Mouse (Mus musculus): ENCODE results near the gene Gm10638.

The Gm10638 gene

DNA sequence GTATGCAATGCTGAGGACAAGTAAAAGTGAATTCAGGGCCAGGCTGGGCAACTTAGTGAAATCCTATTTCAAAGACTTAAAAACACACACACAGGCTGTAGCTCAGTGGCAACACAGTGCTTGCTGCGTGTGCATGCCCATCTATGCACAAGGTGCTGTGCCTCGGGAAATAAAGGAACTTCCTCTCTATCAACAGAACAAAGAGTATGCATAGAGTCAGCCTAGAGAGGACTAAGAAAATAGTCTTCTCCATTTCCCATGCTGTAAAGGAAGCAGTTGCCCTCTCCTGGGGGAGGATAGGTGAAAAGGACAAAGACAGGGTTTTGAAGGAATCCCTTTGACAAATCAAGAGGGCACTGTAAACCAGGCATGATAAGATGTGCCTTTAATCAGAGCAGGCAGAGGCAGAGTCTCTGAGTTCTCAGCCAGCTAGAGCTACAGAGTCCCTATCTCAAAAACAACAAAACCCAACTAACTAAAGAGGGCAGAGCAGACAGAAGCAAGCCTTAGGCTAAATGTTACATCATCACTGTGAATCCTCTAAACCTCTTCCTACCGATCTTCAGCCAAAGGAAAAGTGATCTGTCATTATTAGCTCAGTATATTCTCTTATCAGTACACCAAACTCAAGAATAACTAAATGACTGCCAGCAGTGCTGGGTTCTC, 9.9 kb upstream of the Gm10638 start:
- DNase-seq (ENCODE audit: low read depth, low spot score): no peak

DNA sequence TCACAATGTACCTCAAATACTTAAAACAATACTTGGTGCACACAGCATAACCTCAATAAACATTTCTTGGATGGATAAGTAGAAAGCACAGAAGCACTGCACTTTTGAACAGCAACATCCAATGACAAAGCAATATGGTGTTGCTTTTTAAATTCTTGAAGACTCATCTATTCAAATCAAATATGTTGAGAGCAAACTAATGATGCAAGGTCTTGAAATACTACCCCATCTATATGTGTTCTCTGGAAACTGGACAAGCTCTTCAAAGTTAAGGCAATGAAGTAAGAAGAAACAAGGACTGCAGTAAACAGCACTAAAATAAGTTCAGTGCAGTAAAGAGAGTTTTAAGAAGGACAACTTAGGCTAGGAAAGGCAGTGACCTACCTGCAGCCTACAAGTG, 4.6 kb upstream of the Gm10638 start:
- DNase-seq (ENCODE audit: low read depth, low spot score): no peak

DNA sequence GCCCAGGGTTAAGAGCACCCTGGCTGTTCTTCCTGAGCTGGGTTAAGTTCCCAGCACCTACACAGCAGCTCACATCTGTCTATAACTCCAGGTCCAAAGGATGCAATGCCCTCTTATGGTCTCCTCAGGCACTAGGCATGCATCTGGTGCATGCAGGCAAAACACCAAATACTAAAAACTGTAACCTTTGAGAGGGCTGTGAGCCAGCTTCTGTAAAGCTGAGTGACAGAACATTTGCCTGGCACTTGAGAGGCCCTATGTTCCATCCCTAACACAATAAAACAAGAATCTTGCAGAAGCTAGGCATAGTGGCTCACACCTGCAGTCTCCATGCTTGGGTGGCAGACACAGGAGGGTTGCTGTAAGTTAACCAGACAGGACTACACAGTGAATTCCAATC, 3.9 kb upstream of the Gm10638 start:
- DNase-seq (ENCODE audit: low read depth, low spot score): no peak

DNA sequence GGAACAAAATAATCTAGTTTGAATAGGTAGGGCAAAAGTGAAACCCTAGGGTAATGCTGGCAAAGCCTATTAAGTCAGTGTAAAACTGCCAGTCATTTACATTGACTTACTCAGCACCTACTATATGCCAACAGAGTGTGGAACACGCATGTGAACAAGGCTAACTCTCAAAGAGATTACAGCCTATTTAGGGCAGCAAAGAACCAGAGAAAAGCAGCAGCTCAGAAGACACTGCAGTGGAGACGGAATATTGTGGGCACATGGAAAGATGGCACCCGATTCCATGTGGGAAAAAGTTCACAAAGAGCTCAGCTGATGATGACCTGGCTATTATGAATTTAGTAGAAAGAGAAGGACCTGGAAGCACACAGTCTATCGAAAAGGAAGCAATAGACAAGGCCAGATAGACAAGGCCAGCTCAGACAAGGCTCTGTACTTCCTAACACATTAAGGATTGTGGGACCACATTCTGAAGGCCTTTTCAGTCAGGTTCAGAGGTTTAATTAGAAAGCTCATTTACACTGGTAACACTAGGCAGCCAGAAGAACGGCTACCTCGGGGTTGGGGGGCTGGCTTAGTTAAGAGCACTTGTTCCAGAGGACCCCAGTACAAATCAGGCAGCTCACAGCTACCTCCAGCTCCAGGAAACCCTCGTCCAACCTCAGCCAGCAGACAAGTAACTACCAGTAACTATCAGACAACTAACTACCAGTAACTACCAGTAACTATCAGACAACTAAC, 2.7 kb upstream of the Gm10638 start:
- no peak for DNase-seq (ENCODE audit: low read depth, low spot score)

DNA sequence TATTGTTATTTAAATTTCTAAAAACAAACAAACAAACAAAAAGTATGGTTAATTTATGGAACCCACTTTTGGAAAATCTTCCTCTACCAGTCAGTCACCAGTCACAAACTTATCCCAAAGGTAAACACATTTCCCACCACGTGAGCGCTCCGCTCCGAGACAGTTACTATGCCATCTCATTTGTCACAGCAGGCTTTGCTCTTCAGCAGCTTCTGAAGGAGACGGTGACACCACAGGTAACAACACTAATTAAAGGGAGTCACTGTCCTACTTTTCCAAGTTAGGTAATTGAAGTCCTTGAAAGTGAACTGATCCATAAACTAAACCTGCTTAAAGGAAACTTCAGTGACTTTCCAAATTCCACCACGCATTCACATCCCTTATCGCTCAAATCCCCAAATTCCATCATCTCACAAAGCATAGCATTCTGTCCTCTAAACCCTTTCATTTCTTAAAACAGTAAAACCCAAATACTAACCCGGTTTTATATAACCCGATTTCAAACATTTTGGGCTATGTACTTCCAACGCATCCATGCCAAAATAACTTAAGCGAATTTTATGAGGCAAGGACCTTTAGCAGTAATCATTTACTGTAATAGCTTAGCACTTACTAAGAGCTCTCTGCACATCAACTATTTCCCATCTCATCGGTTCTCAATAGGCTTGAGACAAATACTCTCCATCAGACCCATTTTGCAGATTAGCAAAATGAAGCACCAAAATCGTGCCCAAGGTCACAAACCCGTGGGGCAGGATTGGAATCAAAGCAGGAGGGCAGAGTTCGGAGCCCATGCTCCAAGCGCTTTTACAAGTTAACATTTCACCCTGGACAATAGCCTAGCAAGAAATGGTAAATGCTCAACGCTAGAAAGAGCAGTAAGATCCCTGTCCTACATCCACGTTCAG, 932 bp upstream of the Gm10638 start:
- DNase-seq (ENCODE audit: low read depth, low spot score): no peak

DNA sequence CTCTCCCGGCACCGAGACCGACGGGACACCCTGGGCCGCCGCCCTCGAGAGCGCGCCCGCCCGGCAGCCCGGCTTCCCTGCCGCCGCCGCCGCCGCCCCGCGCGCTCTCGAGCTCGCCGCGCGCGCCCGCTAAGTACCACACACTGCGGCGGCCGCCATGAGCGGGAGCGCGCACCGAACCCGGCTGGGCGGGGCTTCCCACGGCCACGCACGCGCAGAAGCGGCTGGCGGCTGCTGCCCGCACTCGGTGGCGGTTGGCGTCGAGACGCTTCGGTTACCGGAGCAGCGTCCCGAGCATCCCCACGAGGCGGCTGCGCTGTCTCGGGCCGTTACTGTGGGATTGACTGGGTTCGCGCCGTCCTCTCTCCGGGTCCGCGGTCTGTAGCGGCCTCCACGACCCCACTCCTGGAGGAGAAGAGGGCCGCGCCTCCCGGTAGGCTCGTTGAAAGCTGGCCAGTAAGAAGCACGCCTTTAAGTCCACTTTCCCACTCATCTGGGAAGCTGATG, 489 bp downstream of the Gm10638 start:
- DNase-seq (ENCODE audit: low read depth, low spot score): peak; percentile 83

DNA sequence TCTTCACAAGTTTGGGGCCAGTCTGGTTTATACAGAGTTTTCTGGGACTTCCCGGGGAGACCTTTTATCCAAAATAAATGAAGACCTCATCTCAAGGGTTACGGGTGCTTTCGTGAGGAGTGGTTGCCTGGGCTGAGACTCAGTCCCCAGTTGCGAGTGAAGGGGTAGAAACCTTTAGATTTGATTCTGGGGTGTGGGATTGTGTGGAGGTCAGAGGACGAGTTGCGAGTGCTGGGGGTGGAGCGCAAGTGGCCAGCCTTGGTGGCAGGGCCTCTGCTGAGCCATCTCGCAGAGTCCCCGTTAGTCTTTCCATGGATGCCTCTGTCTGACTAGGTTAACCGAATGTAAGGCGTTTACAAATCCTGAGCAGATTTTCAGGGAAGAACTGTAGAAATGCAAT, 1.0 kb downstream of the Gm10638 start:
- DNase-seq (ENCODE audit: low read depth, low spot score): no peak

DNA sequence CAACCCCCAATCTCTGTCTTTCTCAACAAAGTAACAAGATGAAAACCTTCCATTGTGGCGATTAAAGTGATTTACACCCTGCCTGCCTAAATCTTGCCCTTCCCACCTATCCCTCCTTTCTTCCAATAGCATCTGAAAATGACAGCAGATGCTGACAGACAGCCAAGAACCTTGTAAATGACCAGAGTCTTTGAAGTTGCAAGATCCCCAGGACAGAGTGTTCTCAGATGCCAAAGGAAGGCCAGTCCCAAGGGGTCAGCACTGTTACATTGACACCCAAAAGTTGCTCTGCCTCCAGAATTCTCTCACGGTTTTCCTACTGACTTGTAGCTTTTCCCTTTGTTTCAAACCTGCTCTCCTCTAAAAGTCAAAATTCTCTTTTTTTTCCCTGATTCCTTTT, 4.3 kb downstream of the Gm10638 start:
- DNase-seq (ENCODE audit: low read depth, low spot score): no peak

DNA sequence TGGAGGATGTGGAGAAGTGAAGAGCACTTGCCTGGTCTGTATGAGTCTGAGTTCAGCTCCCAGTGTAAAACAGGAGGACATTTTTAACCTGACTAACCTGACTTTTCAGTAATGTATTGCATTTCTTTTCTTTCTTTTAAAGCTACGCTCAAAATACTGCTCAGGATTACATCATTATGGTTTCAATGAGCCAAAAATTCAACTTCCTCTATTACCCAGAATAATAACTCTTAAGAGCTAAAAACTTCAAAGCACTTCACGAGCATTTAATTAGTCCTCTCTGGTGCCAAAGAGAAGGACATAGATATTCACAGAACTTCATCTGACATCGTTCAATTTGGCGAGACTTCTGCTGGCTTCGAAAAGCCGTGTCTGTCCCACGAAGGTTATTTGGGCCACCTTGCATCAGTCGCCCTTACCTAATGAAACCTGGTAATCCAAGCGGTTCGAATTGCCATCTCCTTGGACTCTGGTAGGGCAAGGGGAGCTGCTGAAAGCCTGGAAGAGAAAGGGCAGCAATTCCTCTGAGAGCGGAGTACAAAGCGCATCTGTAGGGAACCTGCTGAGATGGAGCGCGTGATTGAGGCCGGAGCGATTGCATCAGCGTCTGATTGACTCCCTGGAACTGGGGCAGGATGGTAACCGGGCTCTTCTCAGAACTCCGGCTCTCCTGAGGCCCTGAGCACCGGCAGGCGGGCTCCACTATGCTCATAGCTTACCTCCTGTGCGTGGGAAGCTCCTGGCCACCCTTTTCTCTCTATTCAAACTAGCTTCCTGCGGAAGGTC, 11.6 kb downstream of the Gm10638 start:
- DNase-seq (ENCODE audit: low read depth, low spot score): no peak

DNA sequence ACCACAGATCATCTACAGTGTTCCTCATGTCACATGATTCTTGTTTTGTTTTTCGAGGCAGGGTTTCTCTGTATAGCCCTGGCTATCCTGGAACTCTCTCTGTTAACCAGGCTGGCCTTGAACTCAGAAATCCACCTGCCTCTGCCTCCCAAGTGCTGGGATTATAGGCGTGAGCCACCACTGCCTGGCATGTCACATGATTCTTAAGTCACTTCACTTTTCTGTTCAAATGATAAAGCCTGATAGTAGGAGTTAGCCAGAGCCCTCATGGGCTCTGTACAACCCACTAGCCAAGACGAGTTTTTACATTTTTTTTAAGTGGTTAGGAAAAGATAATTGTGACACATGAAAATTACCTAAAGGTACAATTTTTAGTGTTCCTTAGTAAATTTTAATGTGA, 13.2 kb downstream of the Gm10638 start:
- DNase-seq (ENCODE audit: low read depth, low spot score): no peak

DNA sequence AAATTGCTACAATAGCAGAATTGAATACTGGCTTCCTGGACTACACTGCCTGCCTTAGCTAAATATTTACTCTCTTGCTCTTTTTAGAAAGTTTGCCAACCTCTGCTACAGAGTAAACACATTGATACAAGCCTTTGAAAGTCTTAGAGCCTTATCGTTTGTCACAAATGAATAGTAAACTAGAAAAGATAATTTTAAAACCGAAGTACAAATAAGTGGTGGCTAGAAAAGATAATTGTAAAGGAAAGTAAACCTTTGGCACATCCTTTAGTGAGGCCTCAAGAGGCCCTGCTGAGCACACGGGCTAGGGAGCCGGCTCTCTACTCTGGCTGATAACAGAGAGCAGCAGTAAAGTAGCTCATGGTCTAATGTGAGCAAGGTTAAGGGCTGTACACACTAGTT, 13.6 kb downstream of the Gm10638 start:
- no peak for DNase-seq (ENCODE audit: low read depth, low spot score)

DNA sequence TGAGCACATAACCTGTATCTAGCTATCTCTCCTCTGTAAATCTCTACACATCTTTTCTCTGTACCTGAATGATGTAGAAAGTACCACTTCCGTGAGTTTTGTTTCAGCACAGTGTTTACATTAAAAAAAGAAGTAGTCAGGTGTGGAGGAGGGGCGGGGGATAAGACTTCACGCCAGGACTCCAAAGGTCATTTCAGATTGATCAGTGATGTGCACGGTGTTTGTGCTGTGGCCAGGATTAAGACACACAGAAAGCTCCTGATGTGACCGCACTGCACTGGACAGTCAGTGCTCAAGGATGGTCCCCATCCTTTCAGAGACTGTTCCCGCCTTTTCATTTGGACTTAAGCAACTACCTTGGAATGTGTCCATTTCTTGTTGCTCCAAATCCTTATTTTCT, 15.2 kb downstream of the Gm10638 start:
- no peak for DNase-seq (ENCODE audit: low read depth, low spot score)

DNA sequence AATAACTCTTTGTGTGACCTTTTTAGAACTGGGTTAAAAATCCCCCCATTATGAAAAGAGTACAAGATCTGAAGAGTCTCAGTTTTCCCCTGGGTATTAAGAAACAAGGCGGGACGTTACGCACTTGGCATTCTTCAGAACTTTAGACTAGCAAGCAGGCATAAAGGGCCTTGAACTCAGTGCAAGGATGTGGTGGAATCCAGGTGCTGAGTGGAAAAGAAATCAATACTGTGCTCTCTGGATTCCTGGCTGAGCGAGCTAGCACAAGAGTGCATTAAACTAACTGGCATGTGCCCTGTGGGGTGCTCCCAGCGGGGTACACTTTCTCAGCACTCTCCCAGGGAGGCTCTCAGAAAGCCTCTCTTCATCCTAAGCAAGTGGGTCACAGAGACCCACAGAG, 17.3 kb downstream of the Gm10638 start:
- no peak for DNase-seq (ENCODE audit: low read depth, low spot score)

DNA sequence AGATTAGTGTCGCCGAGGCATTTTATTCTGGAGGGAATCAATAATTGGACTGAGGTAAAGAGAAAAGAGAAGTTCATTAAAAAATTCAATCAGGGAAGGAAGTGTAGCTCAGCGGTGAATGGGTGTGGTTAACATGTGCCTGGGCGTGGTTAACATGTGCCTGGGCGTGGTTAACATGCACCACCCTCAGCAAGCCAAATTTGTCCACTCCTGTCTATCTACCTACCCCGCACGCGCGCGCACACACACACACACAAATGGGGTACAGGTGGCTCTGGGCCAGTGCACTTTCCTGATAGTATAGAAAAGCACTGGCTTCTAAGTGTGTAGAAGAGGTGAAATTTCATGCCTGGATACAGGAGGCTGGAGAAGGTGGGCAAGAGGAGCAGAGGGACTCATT, 19.7 kb downstream of the Gm10638 start:
- DNase-seq (ENCODE audit: low read depth, low spot score): no peak

DNA sequence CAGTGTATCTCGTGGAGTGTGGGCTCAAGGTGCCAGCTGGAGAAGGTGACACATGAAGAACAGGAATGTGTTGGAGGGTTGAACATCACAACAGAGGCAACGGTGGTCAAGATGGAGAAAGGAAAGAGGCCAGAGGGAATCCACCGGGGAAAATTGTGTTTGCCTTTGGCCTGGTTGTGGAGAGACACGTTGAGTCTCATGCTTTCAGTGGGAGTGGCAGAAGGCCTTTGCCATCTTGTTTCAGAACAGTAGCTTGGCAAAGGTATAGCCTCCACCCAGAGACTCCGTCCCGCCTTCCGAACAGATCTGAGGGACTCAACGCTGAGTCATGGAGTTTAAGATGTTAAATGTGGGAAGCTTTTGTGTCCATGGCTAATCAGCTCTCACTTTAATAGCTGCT, 20.2 kb downstream of the Gm10638 start:
- DNase-seq (ENCODE audit: low read depth, low spot score): no peak

DNA sequence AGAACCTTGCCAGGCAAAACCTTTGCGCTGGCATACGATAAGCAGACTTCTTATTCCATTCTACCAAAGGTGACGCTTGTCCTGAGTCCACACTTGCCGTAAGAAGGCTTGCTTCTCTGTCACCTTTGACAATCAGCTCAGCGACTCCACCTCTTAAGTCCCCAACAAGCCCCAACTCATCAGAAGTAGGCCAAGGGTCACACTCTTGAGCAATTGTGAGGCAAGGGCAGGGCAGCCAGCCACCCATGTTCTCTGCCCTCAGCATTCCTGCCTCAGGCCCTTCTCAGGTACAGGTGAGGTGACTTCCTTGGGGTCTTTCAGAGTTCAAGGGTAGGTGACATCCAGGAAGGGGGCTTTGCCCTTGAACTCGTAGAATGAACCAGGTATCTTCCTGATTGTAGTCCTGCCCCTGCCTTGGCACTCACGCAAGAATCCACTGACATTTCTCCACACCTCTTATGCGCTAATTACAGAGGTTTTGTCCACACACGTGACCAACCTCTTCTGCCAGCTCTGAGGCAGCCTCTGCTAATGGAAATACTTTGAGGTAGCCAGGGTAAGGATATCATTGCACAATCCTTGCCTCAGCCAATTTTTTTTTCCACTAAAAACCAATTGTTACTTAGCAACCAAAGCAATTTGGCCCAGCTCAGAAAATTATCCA, 21.2 kb downstream of the Gm10638 start:
- DNase-seq (ENCODE audit: low read depth, low spot score): no peak

DNA sequence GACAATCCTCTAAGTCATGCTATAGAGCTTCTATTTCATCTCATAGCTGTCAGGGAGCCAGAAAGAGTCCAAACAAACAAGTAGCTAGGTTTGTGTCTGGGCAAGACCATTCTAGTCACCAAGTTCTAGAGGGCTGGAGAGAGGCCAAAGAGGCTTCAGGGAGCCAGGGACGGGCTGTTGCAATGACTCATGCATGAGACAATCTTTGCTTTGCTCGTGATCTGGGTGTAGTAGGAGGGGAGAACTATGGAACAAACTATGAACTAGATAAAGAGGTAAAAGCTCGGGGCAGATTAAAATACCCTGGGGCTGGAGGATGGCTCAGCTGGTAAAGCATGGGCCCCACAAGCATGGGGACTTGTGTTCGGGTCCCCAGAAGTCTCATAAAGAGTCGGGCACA, 23.0 kb downstream of the Gm10638 start:
- DNase-seq (ENCODE audit: low read depth, low spot score): no peak

DNA sequence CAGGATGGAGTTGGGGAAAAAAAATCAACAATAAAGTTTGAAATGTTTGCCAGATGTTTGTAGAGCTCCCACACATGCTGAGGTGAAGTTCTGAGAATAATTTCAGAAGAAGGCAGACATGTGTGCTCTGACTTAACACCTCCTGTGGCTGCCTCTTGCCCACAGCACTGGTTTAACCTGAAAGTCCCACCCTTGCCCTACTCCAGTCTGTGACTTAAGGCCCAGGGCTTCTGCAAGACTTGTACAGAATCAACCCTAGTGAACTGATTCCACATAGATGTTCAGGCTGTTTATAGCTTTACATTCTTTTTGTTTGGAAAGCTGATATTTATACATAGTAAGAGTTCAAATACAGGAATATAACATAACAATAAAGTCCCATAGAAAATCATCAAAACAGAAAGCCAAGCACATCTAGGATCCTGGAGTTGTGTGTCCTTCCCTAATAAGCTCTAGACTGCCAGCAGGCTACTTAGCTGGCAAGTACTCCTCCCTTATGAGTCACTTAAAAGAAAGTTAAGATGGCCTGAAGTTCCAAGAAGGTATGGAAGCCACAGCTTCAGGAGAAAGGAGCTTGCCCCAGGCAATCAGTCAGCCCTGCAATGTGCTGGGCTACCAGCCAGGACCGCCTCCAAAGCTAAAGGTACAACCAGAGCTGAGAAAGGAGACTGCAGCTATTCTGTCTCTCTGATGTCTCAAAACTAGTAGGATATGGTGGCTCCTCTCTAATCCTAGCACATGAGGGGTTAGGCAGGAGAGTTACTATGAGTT, 24.6 kb downstream of the Gm10638 start:
- DNase-seq (ENCODE audit: low read depth, low spot score): no peak

DNA sequence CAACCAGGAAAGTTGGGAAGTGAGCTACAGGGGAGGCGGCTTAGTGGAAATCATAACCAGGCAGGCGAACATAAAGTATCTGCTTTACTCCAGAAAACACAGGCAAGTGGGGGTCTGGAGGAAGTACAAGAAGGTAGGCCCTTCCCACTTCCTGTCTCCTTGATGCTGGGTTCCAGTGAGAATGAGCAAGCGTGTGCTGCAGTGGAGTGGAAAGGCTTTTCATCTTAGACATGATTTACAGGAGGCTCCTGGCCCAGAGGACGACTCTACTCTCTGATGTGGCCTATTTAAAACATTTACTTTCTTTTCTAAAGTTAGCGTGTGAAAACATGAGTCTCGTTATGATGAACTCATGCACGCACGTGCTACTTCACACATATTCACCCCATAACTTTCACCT, 33.7 kb downstream of the Gm10638 start:
- no peak for DNase-seq (ENCODE audit: low read depth, low spot score)

DNA sequence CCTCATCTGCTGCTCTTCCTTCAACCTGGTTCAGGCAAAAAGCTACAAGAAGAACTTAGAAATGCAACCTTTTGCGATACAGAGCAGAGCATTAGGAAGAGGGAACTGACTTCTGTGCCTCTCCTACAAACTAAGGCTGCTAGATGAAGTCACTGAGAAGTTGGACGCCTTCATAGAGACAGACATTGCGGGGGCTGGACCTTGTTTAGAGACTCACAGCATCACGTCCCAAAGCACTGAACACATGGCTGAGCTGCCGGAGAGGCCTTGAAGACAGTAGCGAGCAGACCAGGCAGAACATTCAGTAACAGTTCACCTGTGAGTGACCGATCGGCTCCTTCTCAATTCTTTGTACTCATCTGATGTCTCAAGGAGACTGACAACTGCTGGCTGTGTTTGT, 35.6 kb downstream of the Gm10638 start:
- DNase-seq (ENCODE audit: low read depth, low spot score): no peak
